Mouse (Mus musculus): ENCODE results near the gene Galr3. TPM values are rescaled to one million over a fixed set of nuclear protein-coding genes. Genes with fewer than 3 reads are reported as not detected.
"Not testable (repeated sequence)": the region's sequence is repeated elsewhere in the genome, so short reads cannot be mapped to it uniquely, and the experiment has no call there.

Gene Galr3
- polyA plus RNA-seq, 2 experiments, result 0.39 TPM; not detected in 1

DNA sequence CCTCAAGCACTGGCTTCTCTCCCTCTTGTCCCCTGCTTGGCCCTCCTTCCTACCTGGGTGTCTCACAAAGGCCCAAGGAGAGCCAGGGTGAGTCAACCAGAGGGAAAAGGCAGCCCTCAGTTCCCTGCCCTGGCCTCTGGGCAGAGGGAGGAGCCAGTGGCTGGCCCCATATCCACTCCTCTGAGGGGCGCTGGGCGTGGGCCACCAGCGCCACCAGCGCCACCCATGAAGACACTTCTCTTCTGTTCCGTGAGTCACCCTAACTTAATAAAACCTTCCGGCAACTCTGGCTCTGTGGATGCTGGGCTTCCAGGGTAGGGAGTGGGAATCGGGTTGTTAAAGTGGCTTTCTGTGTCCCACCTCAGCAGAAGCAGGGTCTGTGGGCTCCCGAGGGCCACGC lies 36.1 kb upstream of the Galr3 start:
- Histone ChIP-seq H3K9ac (ENCODE audit: low read depth, low read length, severe bottlenecking) (no peak overlapping the region), H3K27me3 (ENCODE audit: control insufficient read depth, insufficient read depth, low read length) (no peaks in the 10 kb centered on the region), H3K4me3 (replicated peaks; ENCODE audit: low read length) (no peak overlapping the region), H3K4me2 (replicated peaks; ENCODE audit: low read depth, low read length, severe bottlenecking) (no peak overlapping the region), H3K4me1 (ENCODE audit: control insufficient read depth, insufficient read depth, low read length) (no peaks in the 10 kb centered on the region), H3K36me3 (ENCODE audit: control insufficient read depth, insufficient read depth, low read length) (peaks cover 69% of the 10 kb centered on the region), H3K27ac (replicated peaks; ENCODE audit: low read depth, low read length) (no peak overlapping the region), H3K9me3 (ENCODE audit: control insufficient read depth, low read length) (no peaks in the 10 kb centered on the region)
- WGBS, result 88% methylated on average over 9 of the region's 9 CpGs
- TF ChIP-seq POLR2A (IDR thresholded peaks at IDR 0.05; ENCODE audit: borderline replicate concordance, extremely low read depth, insufficient read depth, insufficient read length), result no peak
- ATAC-seq (ENCODE audit: low FRiP score, low read depth) (no peak), DNase-seq (ENCODE audit: low spot score) (no peak)

DNA sequence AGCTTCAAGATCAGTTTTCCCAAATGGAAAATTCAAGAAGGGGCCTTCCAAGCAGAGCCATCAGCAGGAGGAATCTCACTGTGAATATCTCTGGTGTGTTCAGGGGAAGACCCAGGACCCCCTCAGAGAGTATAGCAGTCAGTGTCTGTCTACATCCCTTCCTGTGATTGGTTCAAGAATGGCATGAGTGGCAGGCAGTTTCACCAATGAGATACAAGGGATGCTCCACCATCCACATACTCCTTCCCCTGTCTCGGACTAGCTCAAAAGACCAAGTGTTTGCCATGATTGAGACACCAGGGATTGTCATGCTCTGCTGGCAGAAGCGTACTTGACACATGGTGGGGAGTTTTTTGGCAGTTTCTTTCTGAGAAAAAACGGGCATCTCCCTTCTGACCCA lies 35.0 kb upstream of the Galr3 start:
- DNase-seq (ENCODE audit: low spot score) (no peak), ATAC-seq (ENCODE audit: low FRiP score, low read depth) (no peak)
- Histone ChIP-seq H3K36me3 (ENCODE audit: control insufficient read depth, insufficient read depth, low read length) (peaks cover 58% of the 10 kb centered on the region), H3K9me3 (ENCODE audit: control insufficient read depth, low read length) (no peaks in the 10 kb centered on the region), H3K9ac (ENCODE audit: low read depth, low read length, severe bottlenecking) (no peak overlapping the region), H3K4me2 (replicated peaks; ENCODE audit: low read depth, low read length, severe bottlenecking) (no peak overlapping the region), H3K4me1 (ENCODE audit: control insufficient read depth, insufficient read depth, low read length) (no peaks in the 10 kb centered on the region), H3K27me3 (ENCODE audit: control insufficient read depth, insufficient read depth, low read length) (no peaks in the 10 kb centered on the region), H3K4me3 (replicated peaks; ENCODE audit: low read length) (no peak overlapping the region), H3K27ac (replicated peaks; ENCODE audit: low read depth, low read length) (no peak overlapping the region)
- WGBS, result 85% methylated on average over 3 of the region's 3 CpGs
- no peak for TF ChIP-seq POLR2A (IDR thresholded peaks at IDR 0.05; ENCODE audit: borderline replicate concordance, extremely low read depth, insufficient read depth, insufficient read length)

DNA sequence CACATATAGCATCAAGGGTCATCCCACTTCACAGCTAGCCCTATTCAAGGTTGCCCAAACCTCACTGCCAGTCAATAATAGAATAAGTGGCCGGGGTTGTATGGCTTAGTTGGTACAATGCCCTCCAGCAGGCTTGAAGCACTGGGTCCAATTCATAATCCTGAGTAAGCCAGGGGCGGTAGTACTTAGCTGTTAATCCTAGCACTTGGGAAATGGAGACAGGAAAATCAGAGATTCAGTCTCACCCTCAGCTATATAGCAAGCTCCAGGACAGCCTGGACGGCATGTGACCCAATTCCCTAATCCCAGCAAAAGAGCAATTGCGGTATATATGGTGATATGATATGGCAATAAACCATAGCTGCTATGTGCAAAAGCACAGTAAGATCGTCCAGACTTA lies 34.6 kb upstream of the Galr3 start:
- H3K4me2 ChIP-seq (replicated peaks; ENCODE audit: low read depth, low read length, severe bottlenecking), result no peak overlapping the region
- no peaks in the 10 kb centered on the region for H3K9me3 ChIP-seq (ENCODE audit: control insufficient read depth, low read length)
- H3K4me3 ChIP-seq (replicated peaks; ENCODE audit: low read length), result no peak overlapping the region
- no peak overlapping the region for H3K27ac ChIP-seq (replicated peaks; ENCODE audit: low read depth, low read length)
- ATAC-seq (ENCODE audit: low FRiP score, low read depth), result no peak
- H3K27me3 ChIP-seq (ENCODE audit: control insufficient read depth, insufficient read depth, low read length), result no peaks in the 10 kb centered on the region
- 87% methylated on average over 5 of the region's 5 CpGs for WGBS
- no peak for DNase-seq (ENCODE audit: low spot score)
- H3K4me1 ChIP-seq (ENCODE audit: control insufficient read depth, insufficient read depth, low read length), result no peaks in the 10 kb centered on the region
- no peak for TF ChIP-seq POLR2A (IDR thresholded peaks at IDR 0.05; ENCODE audit: borderline replicate concordance, extremely low read depth, insufficient read depth, insufficient read length)
- H3K9ac ChIP-seq (ENCODE audit: low read depth, low read length, severe bottlenecking), result no peak overlapping the region
- H3K36me3 ChIP-seq (ENCODE audit: control insufficient read depth, insufficient read depth, low read length), result peaks cover 54% of the 10 kb centered on the region

DNA sequence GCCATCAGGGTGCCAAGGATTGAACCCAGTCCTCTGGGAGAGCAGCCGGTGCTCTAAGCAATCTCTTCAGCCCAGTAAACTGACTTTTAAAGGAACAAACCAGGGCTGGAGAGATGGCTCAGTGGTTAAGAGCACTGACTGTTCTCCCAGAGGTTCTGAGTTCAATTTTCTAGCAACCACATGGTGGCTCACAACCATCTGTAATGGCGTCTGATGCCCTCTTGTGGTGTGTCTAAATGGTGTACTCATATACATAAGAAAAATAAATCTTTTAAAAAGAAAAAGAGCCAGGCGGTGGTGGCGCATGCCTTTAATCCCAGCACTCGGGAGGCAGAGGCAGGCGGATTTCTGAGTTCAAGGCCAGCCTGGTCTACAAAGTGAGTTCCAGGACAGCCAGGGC lies 33.8 kb upstream of the Galr3 start:
- WGBS, result 87% methylated on average over 6 of the region's 6 CpGs
- H3K36me3 ChIP-seq (ENCODE audit: control insufficient read depth, insufficient read depth, low read length), result peaks cover 46% of the 10 kb centered on the region
- H3K4me1 ChIP-seq (ENCODE audit: control insufficient read depth, insufficient read depth, low read length); H3K27me3 ChIP-seq (ENCODE audit: control insufficient read depth, insufficient read depth, low read length); DNase-seq (ENCODE audit: low spot score); H3K4me2 ChIP-seq (replicated peaks; ENCODE audit: low read depth, low read length, severe bottlenecking); H3K9me3 ChIP-seq (ENCODE audit: control insufficient read depth, low read length); ATAC-seq (ENCODE audit: low FRiP score, low read depth); H3K27ac ChIP-seq (replicated peaks; ENCODE audit: low read depth, low read length); H3K9ac ChIP-seq (ENCODE audit: low read depth, low read length, severe bottlenecking); H3K4me3 ChIP-seq (replicated peaks; ENCODE audit: low read length): not testable (repeated sequence)

DNA sequence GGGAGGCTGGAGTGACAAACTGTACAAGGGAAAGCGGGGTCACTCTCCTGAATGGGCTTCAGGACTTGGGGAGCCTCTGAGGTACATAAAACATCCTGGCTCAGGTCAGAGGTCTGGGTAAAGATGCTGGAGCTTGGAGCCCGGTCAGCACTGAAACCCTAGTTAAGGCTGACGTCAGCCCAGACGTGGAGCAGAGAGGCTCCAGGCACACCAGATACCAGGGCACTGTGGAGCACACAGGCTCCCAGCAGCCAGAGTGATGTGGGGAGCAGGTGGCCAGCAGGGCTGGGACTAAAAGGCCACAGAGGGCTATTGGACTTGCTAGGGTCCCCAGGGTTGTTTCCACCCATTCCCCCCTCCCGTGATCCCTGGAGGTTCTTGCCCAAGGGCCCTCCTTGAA lies 32.0 kb upstream of the Galr3 start:
- no peak overlapping the region for H3K4me2 ChIP-seq (replicated peaks; ENCODE audit: low read depth, low read length, severe bottlenecking)
- TF ChIP-seq POLR2A (IDR thresholded peaks at IDR 0.05; ENCODE audit: borderline replicate concordance, extremely low read depth, insufficient read depth, insufficient read length), result no peak
- 63% methylated on average over 5 of the region's 5 CpGs for WGBS
- peaks cover 27% of the 10 kb centered on the region for H3K36me3 ChIP-seq (ENCODE audit: control insufficient read depth, insufficient read depth, low read length)
- DNase-seq (ENCODE audit: low spot score), result no peak
- no peaks in the 10 kb centered on the region for H3K9me3 ChIP-seq (ENCODE audit: control insufficient read depth, low read length)
- no peaks in the 10 kb centered on the region for H3K4me1 ChIP-seq (ENCODE audit: control insufficient read depth, insufficient read depth, low read length)
- ATAC-seq (ENCODE audit: low FRiP score, low read depth), result no peak
- H3K9ac ChIP-seq (ENCODE audit: low read depth, low read length, severe bottlenecking), result no peak overlapping the region
- no peak overlapping the region for H3K27ac ChIP-seq (replicated peaks; ENCODE audit: low read depth, low read length)
- H3K27me3 ChIP-seq (ENCODE audit: control insufficient read depth, insufficient read depth, low read length), result no peaks in the 10 kb centered on the region
- H3K4me3 ChIP-seq (replicated peaks; ENCODE audit: low read length), result no peak overlapping the region

DNA sequence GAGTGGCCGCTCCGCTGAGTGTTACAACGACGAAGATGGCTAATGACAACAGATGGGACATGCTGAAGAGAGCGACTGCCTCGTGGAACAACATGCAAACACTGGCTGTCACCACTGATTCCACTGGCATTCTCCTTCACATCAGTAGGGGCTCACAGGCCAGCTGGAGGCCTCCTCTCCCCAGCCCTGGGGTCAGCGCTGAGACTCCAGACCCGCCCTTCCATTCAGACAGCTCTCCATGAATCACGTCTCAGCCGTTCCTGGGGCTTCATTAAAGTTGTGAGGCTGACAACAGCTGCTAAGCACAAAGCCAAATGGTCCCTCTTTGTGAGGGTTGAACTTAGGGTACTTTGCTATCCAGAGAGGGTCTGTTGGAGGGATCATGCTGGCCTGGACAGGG lies 30.1 kb upstream of the Galr3 start:
- no peaks in the 10 kb centered on the region for H3K9me3 ChIP-seq (ENCODE audit: control insufficient read depth, low read length)
- no peak overlapping the region for H3K4me2 ChIP-seq (replicated peaks; ENCODE audit: low read depth, low read length, severe bottlenecking)
- H3K27ac ChIP-seq (replicated peaks; ENCODE audit: low read depth, low read length), result no peak overlapping the region
- H3K9ac ChIP-seq (ENCODE audit: low read depth, low read length, severe bottlenecking), result no peak overlapping the region
- H3K4me1 ChIP-seq (ENCODE audit: control insufficient read depth, insufficient read depth, low read length), result no peaks in the 10 kb centered on the region
- 58% methylated on average over 10 of the region's 10 CpGs for WGBS
- H3K36me3 ChIP-seq (ENCODE audit: control insufficient read depth, insufficient read depth, low read length), result peaks cover 9% of the 10 kb centered on the region
- no peak for ATAC-seq (ENCODE audit: low FRiP score, low read depth)
- no peak overlapping the region for H3K4me3 ChIP-seq (replicated peaks; ENCODE audit: low read length)
- no peak for DNase-seq (ENCODE audit: low spot score)
- TF ChIP-seq POLR2A (IDR thresholded peaks at IDR 0.05; ENCODE audit: borderline replicate concordance, extremely low read depth, insufficient read depth, insufficient read length), result no peak
- H3K27me3 ChIP-seq (ENCODE audit: control insufficient read depth, insufficient read depth, low read length), result no peaks in the 10 kb centered on the region

All from limb, embryonic 14.5 days (tissue).